Mouse (Mus musculus) left cerebral cortex, postnatal 4 days (tissue): Measurements from ENCODE around the gene Siah1a. TPM values are rescaled to one million over a fixed set of nuclear protein-coding genes. Genes with fewer than 3 reads are reported as not detected.

Experiments used
- DNase-seq: peaks from one replicate; pipeline ENCODE4 v3.0.0-alpha.2; 2022
- intact Hi-C: fragments of 180-260 bp; cut with DNase I; formaldehyde crosslinking; loops from one replicate; pipeline ENCODE4 v1.15.1; 2025
- total RNA-seq, 2 experiments: library from RNA; stranded (reverse); gene quantifications; 2 replicates each; pipeline ENCODE4 v1.2.3; 2021

Gene Siah1a
- total RNA-seq, 2 experiments from 2014 or later, result 47.1 to 50.1 TPM

DNA sequence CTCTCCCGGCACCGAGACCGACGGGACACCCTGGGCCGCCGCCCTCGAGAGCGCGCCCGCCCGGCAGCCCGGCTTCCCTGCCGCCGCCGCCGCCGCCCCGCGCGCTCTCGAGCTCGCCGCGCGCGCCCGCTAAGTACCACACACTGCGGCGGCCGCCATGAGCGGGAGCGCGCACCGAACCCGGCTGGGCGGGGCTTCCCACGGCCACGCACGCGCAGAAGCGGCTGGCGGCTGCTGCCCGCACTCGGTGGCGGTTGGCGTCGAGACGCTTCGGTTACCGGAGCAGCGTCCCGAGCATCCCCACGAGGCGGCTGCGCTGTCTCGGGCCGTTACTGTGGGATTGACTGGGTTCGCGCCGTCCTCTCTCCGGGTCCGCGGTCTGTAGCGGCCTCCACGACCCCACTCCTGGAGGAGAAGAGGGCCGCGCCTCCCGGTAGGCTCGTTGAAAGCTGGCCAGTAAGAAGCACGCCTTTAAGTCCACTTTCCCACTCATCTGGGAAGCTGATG lies 254 bp upstream of the Siah1a start:
- DNase-seq, result peak; percentile 95
- intact Hi-C loops, result loop anchor here (10.0 kb wide), 2 partner anchors 101 to 139 kb away; partner anchors contain the start of gene N4bp1

- intact Hi-C loops, result loop anchor here (10.0 kb wide), 2 partner anchors 100 to 140 kb away; partner anchors contain the start of gene N4bp1
Measured at GRCm38 (mm10) chr8:86744313-86745220, 1.2 kb downstream of the Siah1a start.

GRCm38 (mm10) chr8:86742605-86743345 lies 3.0 kb downstream of the Siah1a start:
- intact Hi-C loops, result loop anchor here (10.0 kb wide), 2 partner anchors 98 to 142 kb away; partner anchors contain the start of gene N4bp1
- no peak for DNase-seq

More at GRCm38 (mm10) chr8:86744313-86745220, 1.2 kb downstream of the Siah1a start:
- no peak for DNase-seq

DNA sequence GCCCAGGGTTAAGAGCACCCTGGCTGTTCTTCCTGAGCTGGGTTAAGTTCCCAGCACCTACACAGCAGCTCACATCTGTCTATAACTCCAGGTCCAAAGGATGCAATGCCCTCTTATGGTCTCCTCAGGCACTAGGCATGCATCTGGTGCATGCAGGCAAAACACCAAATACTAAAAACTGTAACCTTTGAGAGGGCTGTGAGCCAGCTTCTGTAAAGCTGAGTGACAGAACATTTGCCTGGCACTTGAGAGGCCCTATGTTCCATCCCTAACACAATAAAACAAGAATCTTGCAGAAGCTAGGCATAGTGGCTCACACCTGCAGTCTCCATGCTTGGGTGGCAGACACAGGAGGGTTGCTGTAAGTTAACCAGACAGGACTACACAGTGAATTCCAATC lies 4.1 kb downstream of the Siah1a start:
- intact Hi-C loops, result loop anchor here (10.0 kb wide), 2 partner anchors 97 to 143 kb away; partner anchors contain the start of gene N4bp1
- DNase-seq, result no peak

DNA sequence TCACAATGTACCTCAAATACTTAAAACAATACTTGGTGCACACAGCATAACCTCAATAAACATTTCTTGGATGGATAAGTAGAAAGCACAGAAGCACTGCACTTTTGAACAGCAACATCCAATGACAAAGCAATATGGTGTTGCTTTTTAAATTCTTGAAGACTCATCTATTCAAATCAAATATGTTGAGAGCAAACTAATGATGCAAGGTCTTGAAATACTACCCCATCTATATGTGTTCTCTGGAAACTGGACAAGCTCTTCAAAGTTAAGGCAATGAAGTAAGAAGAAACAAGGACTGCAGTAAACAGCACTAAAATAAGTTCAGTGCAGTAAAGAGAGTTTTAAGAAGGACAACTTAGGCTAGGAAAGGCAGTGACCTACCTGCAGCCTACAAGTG lies 4.8 kb downstream of the Siah1a start:
- intact Hi-C loops, result loop anchor here (10.0 kb wide), 2 partner anchors 96 to 144 kb away; partner anchors contain the start of gene N4bp1
- DNase-seq, result no peak

GRCm38 (mm10) chr8:86735446-86736111 lies 10.2 kb downstream of the Siah1a start:
- DNase-seq, result no peak
- intact Hi-C loops, result no loop called here

GRCm38 (mm10) chr8:86734954-86735353 lies 10.8 kb downstream of the Siah1a start:
- no peak for DNase-seq
- intact Hi-C loops, result no loop called here

GRCm38 (mm10) chr8:86734171-86734570 lies 11.6 kb downstream of the Siah1a start:
- intact Hi-C loops, result no loop called here
- no peak for DNase-seq

DNA sequence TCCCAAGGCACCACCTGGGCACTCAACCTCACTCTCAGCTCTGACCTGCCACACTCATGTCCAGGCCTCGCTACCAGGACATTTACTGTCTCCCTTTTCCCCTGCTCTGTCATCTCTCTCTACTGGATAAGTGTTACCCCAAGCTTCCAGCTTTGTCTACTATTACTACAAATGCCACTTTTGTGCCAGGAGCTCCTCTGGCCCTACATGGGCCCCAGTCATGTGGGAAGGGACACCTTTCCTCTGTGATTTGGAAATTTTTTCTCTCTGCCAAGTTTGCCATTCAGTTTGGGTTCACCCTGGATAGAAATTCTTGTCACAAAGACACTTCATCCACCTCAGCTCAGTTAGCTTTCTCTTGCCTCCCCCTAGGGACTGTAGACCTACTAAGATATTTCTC lies 14.9 kb downstream of the Siah1a start:
- DNase-seq, result no peak
- intact Hi-C loops, result no loop called here

GRCm38 (mm10) chr8:86730303-86730702 lies 15.4 kb downstream of the Siah1a start:
- DNase-seq, result no peak
- intact Hi-C loops, result no loop called here

GRCm38 (mm10) chr8:86728224-86728950 lies 17.3 kb downstream of the Siah1a start:
- no peak for DNase-seq
- intact Hi-C loops, result no loop called here

GRCm38 (mm10) chr8:86726959-86727358 lies 18.8 kb downstream of the Siah1a start:
- intact Hi-C loops, result no loop called here
- DNase-seq, result no peak

DNA sequence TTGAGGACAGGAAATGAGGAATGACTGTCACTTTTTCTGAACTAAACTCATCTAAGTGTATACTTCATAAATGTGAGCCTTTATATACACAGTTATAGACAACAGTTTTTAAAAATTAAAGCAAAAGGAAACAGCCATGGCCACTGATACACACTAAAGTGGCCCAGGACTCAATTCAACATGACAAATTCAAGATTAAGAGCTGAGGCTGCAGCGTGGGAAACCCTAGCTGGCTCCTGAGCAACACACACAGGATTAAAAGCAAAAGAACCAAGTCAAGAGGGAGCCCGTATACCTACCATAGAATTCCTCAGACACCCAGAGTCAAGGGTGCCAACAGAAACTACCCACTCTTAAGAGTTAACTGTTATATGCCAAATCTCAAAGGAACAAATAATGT lies 24.2 kb downstream of the Siah1a start:
- DNase-seq, result no peak
- intact Hi-C loops, result no loop called here

- intact Hi-C loops, result no loop called here
- DNase-seq, result no peak
Measured at GRCm38 (mm10) chr8:86720756-86721459, 24.8 kb downstream of the Siah1a start.

- DNase-seq, result no peak
- intact Hi-C loops, result no loop called here
Measured at GRCm38 (mm10) chr8:86719368-86719767, 26.4 kb downstream of the Siah1a start.

DNA sequence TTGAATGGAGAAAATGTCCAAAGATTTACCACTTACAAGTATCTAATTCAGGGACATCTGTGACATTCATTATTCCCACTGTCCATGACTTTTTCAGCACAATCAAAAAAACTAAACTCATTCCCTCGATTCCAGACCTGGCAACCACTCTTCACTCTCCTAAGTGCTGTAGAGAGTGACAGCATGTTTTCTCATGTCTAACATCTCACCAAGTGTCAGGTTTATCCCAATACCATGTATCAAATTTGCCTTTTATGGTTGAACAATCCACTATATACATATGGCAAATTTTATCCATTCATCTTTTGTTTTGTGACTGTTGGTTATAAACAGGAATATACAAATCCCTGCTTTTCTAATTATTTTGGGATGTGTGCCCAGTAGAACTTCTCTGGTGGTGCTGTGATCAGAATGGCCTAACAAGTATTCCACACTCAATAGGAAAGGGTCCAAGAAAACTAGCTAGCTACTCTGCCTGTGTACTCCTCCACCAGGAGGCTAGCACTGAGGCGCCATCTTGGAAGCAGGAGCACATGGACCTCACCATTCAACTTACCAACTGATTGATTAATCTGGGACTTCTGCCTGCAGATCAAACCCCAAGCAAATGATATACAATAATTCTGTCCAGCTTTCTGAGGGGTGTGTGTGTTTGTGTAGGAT lies 27.3 kb downstream of the Siah1a start:
- intact Hi-C loops, result no loop called here
- no peak for DNase-seq

- peak; percentile 72 for DNase-seq
- intact Hi-C loops, result no loop called here
Measured at GRCm38 (mm10) chr8:86713407-86714188, 32.1 kb downstream of the Siah1a start.

GRCm38 (mm10) chr8:86712594-86712993 lies 33.1 kb downstream of the Siah1a start:
- DNase-seq, result no peak
- intact Hi-C loops, result no loop called here
